Mouse (Mus musculus): ENCODE data around the gene Zkscan5.

GRCm38 (mm10) chr5:145190875-145191798 is 13.2 kb upstream of the Zkscan5 start:
- no peak for TF ChIP-seq CTCF (IDR thresholded peaks at IDR 0.05; ENCODE audit: borderline replicate concordance, insufficient read depth, low read length)
- peak; percentile 94 for TF ChIP-seq POLR2A (IDR thresholded peaks at IDR 0.05; ENCODE audit: low read depth, low read length)

Data from embryonic fibroblast, embryonic 13.5 days (primary cell).